Mouse (Mus musculus) hematopoietic stem cell, adult 5-6 weeks (primary cell): ENCODE measurements around the gene Enkur. TPM values are rescaled to one million over a fixed set of nuclear protein-coding genes. Genes with fewer than 3 reads are reported as not detected.

Source experiments
- total RNA-seq: library from RNA; stranded (forward); fragments of 172-1452, 232-1000 nt; gene quantifications from 2 replicates; pipeline ENCODE4 v1.2.3, GENCODE M21; 2017

The Enkur gene
- total RNA-seq, 1 experiment from 2014 or later: 5.4 TPM

Other genes starting within 250 kb of the Enkur start
- 37.0 and 39.6 TPM in 2 replicates for gene Arhgap21, start 236.5 kb downstream of the Enkur start, total RNA-seq
- 10.1 and 12.6 TPM in 2 replicates for gene Thnsl1, start 359 bp upstream of the Enkur start, total RNA-seq
- not detected in 2 replicates for gene Gpr158, start 162.2 kb upstream of the Enkur start, total RNA-seq